Mouse (Mus musculus) erythroblast, adult 5-6 weeks (primary cell): ENCODE results near the gene Olfr1465. TPM values are rescaled to one million over a fixed set of nuclear protein-coding genes. Genes with fewer than 3 reads are reported as not detected.

Experiments used
- ATAC-seq: replicated peaks from 2 replicates; pipeline ENCODE4 v1.8.0; 2016; ENCODE audit warnings: moderate number of reproducible peaks, mild to moderate bottlenecking, moderate TSS enrichment, inconsistent platforms; ENCODE audit not compliant: poor library complexity, low FRiP score, severe bottlenecking
- total RNA-seq, 2 experiments: library from RNA; stranded (forward) in 1 of 2; stranded (reverse) in 1 of 2; fragments of 150-400 nt in 1 of 2; fragments of 200-764, 138-1000 nt in 1 of 2; gene quantifications; 2 replicates each; pipeline versions ENCODE4 v1.2.3 to v1.2.4; 2015 to 2017; ENCODE audit warnings: low replicate concordance in 2 of 2

The Olfr1465 gene
- total RNA-seq (2015; ENCODE audit: low replicate concordance) (not detected in 2 replicates), total RNA-seq (2017; ENCODE audit: low replicate concordance) (0.70 TPM in 1 of 2 replicates, not detected in the other)

- no peak for ATAC-seq
These were observed at the start of gene Olfr1465 for GRCm38 (mm10) chr19:13315441-13315840. TSS of gene Olfr1465 (minus strand) at chr19:13315541.

DNA sequence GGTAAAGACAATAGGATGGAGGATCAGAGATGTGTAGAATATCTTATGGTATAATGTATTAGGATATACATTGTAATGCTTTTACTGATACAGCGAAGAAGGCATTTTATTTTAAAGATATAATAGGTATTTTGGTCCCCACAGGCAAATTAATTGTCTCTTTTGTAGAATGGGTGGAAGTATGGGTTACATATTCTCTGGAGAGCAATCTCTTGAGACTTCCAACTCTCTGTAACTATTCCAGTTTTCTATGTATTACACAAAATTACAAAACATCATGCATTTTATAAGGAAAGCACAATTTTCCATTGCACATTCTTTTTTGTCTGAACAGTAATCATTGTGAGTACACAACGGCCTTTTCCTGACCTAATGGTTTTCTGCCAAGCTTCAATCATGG, 46.6 kb upstream of the Olfr1465 start, which contains the start of gene Olfr1467:
Gene Olfr1467 (plus strand): TSS at position 301 of the 400 bp plus-strand sequence.
- ATAC-seq, result no peak

GRCm38 (mm10) chr19:13338562-13338961, 23.2 kb upstream of the Olfr1465 start, which contains the start of gene Olfr1466:
TSS of gene Olfr1466 (plus strand) at chr19:13338862.
- no peak for ATAC-seq

Other genes starting within 250 kb of the Olfr1465 start
- not detected in 2 replicates for gene Olfr1457, start 217.7 kb downstream of the Olfr1465 start, total RNA-seq (2015; ENCODE audit: low replicate concordance)
- not detected in 2 replicates for gene Olfr1457, start 217.7 kb downstream of the Olfr1465 start, total RNA-seq (2017; ENCODE audit: low replicate concordance)
- not detected in 2 replicates for gene Olfr1458, start 208.8 kb downstream of the Olfr1465 start, total RNA-seq (2015; ENCODE audit: low replicate concordance)
- not detected in 2 replicates for gene Olfr1458, start 208.8 kb downstream of the Olfr1465 start, total RNA-seq (2017; ENCODE audit: low replicate concordance)
- not detected in 2 replicates for gene Olfr1459, start 166.0 kb downstream of the Olfr1465 start, total RNA-seq (2015; ENCODE audit: low replicate concordance)
- gene Olfr1459, start 166.0 kb downstream of the Olfr1465 start, total RNA-seq (2017; ENCODE audit: low replicate concordance), result 0.56 TPM in 1 of 2 replicates, not detected in the other
- gene Olfr1461, start 152.5 kb downstream of the Olfr1465 start, total RNA-seq (2015; ENCODE audit: low replicate concordance), result not detected in 2 replicates
- 0.28 TPM in 1 of 2 replicates, not detected in the other for gene Olfr1461, start 152.5 kb downstream of the Olfr1465 start, total RNA-seq (2017; ENCODE audit: low replicate concordance)
- gene Olfr1462, start 129.8 kb downstream of the Olfr1465 start, total RNA-seq (2015; ENCODE audit: low replicate concordance), result not detected in 2 replicates
- not detected in 2 replicates for gene Olfr1462, start 129.8 kb downstream of the Olfr1465 start, total RNA-seq (2017; ENCODE audit: low replicate concordance)
- not detected in 2 replicates for gene Olfr1463, start 84.2 kb downstream of the Olfr1465 start, total RNA-seq (2015; ENCODE audit: low replicate concordance)
- gene Olfr1463, start 84.2 kb downstream of the Olfr1465 start, total RNA-seq (2017; ENCODE audit: low replicate concordance), result not detected in 2 replicates
- gene Olfr1466, start 23.3 kb upstream of the Olfr1465 start, total RNA-seq (2015; ENCODE audit: low replicate concordance), result not detected in 2 replicates
- gene Olfr1466, start 23.3 kb upstream of the Olfr1465 start, total RNA-seq (2017; ENCODE audit: low replicate concordance), result not detected in 2 replicates
- gene Olfr1467, start 46.7 kb upstream of the Olfr1465 start, total RNA-seq (2015; ENCODE audit: low replicate concordance), result not detected in 2 replicates
- not detected in 2 replicates for gene Olfr1467, start 46.7 kb upstream of the Olfr1465 start, total RNA-seq (2017; ENCODE audit: low replicate concordance)
- not detected in 2 replicates for gene Olfr1469, start 92.3 kb upstream of the Olfr1465 start, total RNA-seq (2015; ENCODE audit: low replicate concordance)
- gene Olfr1469, start 92.3 kb upstream of the Olfr1465 start, total RNA-seq (2017; ENCODE audit: low replicate concordance), result not detected in 2 replicates
- gene Olfr1471, start 127.9 kb upstream of the Olfr1465 start, total RNA-seq (2015; ENCODE audit: low replicate concordance), result not detected in 2 replicates
- gene Olfr1471, start 127.9 kb upstream of the Olfr1465 start, total RNA-seq (2017; ENCODE audit: low replicate concordance), result not detected in 2 replicates
- gene Olfr1472, start 140.5 kb upstream of the Olfr1465 start, total RNA-seq (2015; ENCODE audit: low replicate concordance), result not detected in 2 replicates
- not detected in 2 replicates for gene Olfr1472, start 140.5 kb upstream of the Olfr1465 start, total RNA-seq (2017; ENCODE audit: low replicate concordance)
- not detected in 2 replicates for gene Olfr1474, start 154.0 kb upstream of the Olfr1465 start, total RNA-seq (2015; ENCODE audit: low replicate concordance)
- gene Olfr1474, start 154.0 kb upstream of the Olfr1465 start, total RNA-seq (2017; ENCODE audit: low replicate concordance), result not detected in 2 replicates
- gene Olfr1475, start 164.7 kb upstream of the Olfr1465 start, total RNA-seq (2015; ENCODE audit: low replicate concordance), result not detected in 2 replicates
- not detected in 2 replicates for gene Olfr1475, start 164.7 kb upstream of the Olfr1465 start, total RNA-seq (2017; ENCODE audit: low replicate concordance)
- gene Olfr1477, start 185.0 kb upstream of the Olfr1465 start, total RNA-seq (2015; ENCODE audit: low replicate concordance), result not detected in 2 replicates
- not detected in 2 replicates for gene Olfr1477, start 185.0 kb upstream of the Olfr1465 start, total RNA-seq (2017; ENCODE audit: low replicate concordance)
- gene Olfr1480, start 212.4 kb upstream of the Olfr1465 start, total RNA-seq (2015; ENCODE audit: low replicate concordance), result not detected in 2 replicates
- gene Olfr1480, start 212.4 kb upstream of the Olfr1465 start, total RNA-seq (2017; ENCODE audit: low replicate concordance), result not detected in 2 replicates